Mouse (Mus musculus): ENCODE results near the gene Pigx. TPM values are rescaled to one million over a fixed set of nuclear protein-coding genes. Genes with fewer than 3 reads are reported as not detected.
"Not testable (repeated sequence)": the region's sequence is repeated elsewhere in the genome, so short reads cannot be mapped to it uniquely, and the experiment has no call there.

The Pigx gene
- polyA plus RNA-seq, 1 experiment from 2014 or later, result 89.3 TPM

DNA sequence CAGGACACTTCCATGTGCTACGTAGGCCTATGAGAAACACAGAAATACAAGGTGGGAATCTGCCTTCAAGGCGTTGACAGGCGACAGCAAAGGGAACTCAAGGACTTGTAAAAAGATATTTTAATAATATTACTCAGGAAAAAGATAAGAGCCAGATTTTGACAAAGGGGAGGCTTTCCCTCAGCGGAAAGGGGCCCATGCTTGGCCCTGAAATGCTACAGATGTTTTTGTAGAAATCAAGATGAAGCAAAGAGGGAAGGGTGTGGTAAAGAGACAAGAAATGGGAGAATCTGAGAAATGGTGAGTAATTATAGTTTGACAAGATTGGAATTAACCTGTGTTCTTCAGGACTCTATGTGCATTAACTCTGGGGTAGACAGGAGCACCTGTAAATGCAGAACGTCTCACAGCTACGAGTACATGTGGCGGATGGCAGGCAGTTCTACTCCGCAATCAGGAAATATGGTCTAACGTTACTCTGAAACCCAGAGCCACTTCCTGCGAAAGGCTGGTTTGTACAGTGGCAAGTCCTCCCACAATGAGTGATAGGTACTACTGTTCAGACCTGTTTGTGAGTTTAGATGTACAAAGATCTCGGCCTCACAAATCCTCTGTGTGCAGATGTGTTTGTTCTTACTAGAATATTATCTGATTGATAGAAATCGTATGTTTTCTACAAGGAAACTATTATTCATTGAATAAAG lies 8.0 kb upstream of the Pigx start:
- ATAC-seq (ENCODE audit: insufficient number of reproducible peaks, low FRiP score, low TSS enrichment, low read depth), result no peak
- WGBS, result 82% methylated on average over 12 of the region's 12 CpGs

DNA sequence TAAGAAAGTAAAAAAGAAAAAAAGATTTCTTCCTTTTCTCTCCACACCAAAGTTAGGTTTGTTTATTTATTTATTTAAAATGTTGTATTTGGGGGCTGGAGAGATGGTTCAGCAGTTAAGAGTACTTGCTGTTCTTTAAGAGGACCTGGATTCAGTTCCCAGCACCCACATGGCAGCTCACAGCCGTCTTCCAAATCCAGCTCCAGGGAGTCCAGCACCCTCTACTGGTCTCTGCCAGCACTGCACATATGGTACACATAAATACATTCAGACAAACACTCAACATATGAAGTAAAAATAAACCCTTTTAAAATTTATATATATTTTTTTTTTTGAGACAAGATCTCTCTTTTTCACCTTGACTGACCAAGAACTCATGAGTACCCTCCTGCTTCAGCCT lies 6.2 kb upstream of the Pigx start:
- Histone ChIP-seq H3K9me3 (no peaks in the 10 kb centered on the region), H3K27me3 (no peaks in the 10 kb centered on the region), H3K36me3 (peaks cover 58% of the 10 kb centered on the region), H3K9ac (no peak overlapping the region), H3K4me3 (no peak overlapping the region), H3K27ac (no peak overlapping the region), H3K4me2 (no peak overlapping the region), H3K4me1 (no peaks in the 10 kb centered on the region)
- ATAC-seq (ENCODE audit: insufficient number of reproducible peaks, low FRiP score, low TSS enrichment, low read depth), result no peak
- 100% methylated on average over 1 of the region's 1 CpGs for WGBS

More for the DNA sequence above, 8.0 kb upstream of the Pigx start:
- H3K9me3 ChIP-seq, result no peaks in the 10 kb centered on the region
- no peak overlapping the region for H3K4me2 ChIP-seq
- no peak overlapping the region for H3K9ac ChIP-seq
- no peak overlapping the region for H3K27ac ChIP-seq
- H3K27me3 ChIP-seq, result no peaks in the 10 kb centered on the region
- H3K4me3 ChIP-seq, result no peak overlapping the region
- no peaks in the 10 kb centered on the region for H3K4me1 ChIP-seq
- H3K36me3 ChIP-seq, result peaks cover 50% of the 10 kb centered on the region

DNA sequence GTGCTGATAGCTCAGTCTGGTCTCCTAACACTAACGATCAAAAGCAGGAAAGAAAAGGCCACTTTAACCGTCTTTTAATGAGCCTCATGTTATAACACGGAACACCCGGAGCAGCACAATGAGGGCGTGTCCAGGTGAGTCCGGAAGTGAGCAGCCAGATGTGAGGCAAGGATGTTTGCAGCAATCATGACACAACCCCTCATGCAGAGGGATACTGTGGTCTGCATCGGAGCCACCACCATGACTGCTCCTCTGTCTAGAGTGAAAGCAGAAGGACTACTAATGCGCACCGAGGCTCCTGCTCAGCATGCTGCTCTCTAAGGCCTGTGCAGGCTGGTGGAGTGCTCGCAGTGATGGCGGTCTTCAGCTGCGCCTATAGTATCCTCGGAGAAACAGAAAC lies 2.8 kb upstream of the Pigx start:
- WGBS, result 82% methylated on average over 13 of the region's 13 CpGs
- no peak overlapping the region for H3K4me3 ChIP-seq
- H3K36me3 ChIP-seq, result peaks cover 42% of the 10 kb centered on the region
- H3K9me3 ChIP-seq, result no peaks in the 10 kb centered on the region
- H3K27ac ChIP-seq, result no peak overlapping the region
- no peak for ATAC-seq (ENCODE audit: insufficient number of reproducible peaks, low FRiP score, low TSS enrichment, low read depth)
- H3K4me2 ChIP-seq, result no peak overlapping the region
- H3K9ac ChIP-seq, result no peak overlapping the region
- H3K4me1 ChIP-seq, result peaks cover 10% of the 10 kb centered on the region
- no peaks in the 10 kb centered on the region for H3K27me3 ChIP-seq

DNA sequence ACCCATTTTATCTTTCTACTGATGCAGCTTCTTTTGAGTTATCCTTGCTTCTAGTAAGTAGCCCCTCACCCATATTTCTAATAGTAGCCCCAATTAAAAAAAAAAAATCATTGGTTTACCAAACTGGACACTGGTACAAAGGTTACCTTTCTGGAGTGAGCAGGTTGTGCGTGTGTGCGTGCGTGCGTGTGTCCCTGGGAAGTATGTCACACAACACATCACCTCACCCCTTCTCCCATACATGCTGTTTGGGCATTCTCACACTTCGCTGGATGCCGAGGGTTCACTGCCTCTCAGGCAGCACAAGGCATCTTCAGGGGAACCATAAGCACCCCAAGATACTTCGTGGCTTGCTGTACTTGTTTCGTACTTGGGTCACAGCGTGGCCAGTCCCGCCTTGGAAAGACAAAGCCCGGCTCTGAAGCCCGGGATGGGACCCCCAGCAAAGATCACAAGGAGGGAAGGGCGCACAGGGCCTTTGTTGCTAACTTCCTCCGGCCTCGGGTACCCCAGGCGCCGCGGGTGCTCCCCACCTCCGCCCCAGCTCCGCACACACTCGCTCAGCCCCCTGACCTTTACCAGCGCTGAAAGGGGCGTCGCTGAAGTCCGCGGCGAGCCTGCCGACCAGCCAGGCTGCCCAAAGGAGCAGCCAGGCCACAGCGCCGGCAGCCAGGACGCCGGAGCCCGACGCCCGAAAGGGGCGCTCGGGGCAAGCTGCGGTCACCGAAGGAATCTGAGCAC lies 473 bp downstream of the Pigx start:
- peaks cover 29% of the 10 kb centered on the region for H3K36me3 ChIP-seq
- under 1% methylated on average over 39 of the region's 39 CpGs for WGBS
- H3K9me3 ChIP-seq, result no peaks in the 10 kb centered on the region
- H3K27me3 ChIP-seq, result no peaks in the 10 kb centered on the region
- peak overlapping the region; percentile 94 for H3K9ac ChIP-seq
- H3K4me2 ChIP-seq, result peak overlapping the region; percentile 79
- peak; percentile 71 for ATAC-seq (ENCODE audit: insufficient number of reproducible peaks, low FRiP score, low TSS enrichment, low read depth)
- peak overlapping the region; percentile 90 for H3K27ac ChIP-seq
- peaks cover 10% of the 10 kb centered on the region for H3K4me1 ChIP-seq
- peak overlapping the region; percentile 96 for H3K4me3 ChIP-seq

DNA sequence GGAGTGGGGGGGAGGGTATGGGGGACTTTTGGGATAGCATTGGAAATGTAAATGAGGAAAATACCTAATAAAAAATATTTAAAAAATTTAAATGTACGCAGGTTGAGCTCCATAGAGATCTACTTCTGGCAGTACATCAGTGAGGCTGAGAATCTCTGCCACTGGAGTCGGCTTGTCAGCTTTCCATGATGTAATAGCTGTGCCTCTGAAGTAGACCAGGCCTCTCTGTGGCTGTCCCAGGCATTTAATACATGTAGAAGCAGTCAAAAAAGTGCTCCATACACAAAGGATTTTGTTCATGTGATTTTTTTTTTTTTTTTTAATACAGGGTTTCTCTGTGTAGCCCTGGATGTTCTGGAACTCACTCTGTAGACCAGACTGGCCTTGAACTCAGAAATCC lies 1.8 kb downstream of the Pigx start:
- not testable (repeated sequence) for ATAC-seq (ENCODE audit: insufficient number of reproducible peaks, low FRiP score, low TSS enrichment, low read depth); H3K9ac ChIP-seq; H3K4me2 ChIP-seq; H3K27ac ChIP-seq; H3K4me3 ChIP-seq; H3K9me3 ChIP-seq; H3K27me3 ChIP-seq
- Histone ChIP-seq H3K4me1 (peaks cover 10% of the 10 kb centered on the region), H3K36me3 (peaks cover 19% of the 10 kb centered on the region)
- 73% methylated on average over 2 of the region's 2 CpGs for WGBS

DNA sequence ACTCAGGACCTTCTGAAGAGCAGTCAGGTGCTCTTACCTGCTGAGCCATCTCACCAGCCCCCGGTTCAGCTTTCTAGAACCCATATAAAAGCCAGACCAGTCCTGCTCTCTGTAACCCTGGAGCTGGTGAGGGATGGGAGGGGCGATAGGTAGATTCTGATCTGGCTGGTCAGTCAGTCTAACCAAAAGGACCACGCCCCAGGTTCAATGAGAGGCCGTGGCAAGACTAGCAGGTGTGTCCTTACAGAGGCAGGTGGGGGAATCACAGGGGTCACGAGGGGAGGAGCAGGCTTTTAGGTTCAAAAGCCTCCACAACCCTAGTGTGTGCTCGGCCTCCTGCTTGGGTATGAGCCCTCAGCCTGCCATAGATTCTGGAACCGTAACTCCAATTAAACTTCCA lies 8.1 kb downstream of the Pigx start:
- no peak overlapping the region for H3K4me2 ChIP-seq
- 97% methylated on average over 7 of the region's 7 CpGs for WGBS
- H3K27ac ChIP-seq, result no peak overlapping the region
- no peak overlapping the region for H3K9ac ChIP-seq
- H3K4me3 ChIP-seq, result no peak overlapping the region
- no peaks in the 10 kb centered on the region for H3K27me3 ChIP-seq
- no peaks in the 10 kb centered on the region for H3K4me1 ChIP-seq
- peaks cover 48% of the 10 kb centered on the region for H3K36me3 ChIP-seq
- ATAC-seq (ENCODE audit: insufficient number of reproducible peaks, low FRiP score, low TSS enrichment, low read depth), result no peak
- no peaks in the 10 kb centered on the region for H3K9me3 ChIP-seq

DNA sequence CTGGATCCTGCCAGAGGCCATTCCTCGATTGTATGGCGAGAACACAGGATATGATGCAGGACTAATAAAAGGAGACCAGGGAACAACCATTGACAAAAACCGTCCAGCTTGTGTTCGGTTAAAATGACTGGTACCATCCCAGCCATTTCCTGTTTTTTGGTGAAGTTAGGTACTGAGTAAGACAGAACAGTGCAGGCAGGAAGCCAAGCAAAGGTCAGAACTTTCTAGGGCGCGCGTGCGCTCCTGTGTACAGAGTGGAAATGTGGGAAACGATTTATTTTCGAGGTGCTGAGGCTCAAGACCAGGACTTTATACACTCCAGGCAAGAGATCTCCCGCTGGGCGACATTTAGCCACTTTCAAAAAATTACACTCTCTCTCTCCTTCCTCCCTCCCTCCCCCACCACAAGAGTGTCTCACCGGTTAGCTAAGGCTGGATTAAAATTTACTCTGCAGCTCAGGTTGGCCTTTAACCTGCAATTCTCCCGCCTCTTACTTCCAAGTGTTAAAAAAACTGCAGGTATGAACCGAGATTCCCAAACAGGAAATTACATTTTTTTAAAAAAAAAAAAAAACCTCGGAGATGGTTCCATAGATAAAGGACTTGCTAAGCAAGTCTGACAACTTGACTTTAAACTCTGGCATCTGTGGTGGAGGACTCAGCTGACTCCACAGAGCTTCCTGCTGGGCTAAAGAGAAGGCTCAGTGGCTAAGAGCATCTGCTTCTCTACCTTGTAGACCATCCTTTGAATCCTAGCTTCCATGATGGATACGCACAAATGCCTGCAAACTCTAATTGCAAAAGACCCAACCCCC lies 11.7 kb downstream of the Pigx start:
- H3K9ac ChIP-seq, result no peak overlapping the region
- no peaks in the 10 kb centered on the region for H3K27me3 ChIP-seq
- peak overlapping the region; percentile 54 for H3K27ac ChIP-seq
- H3K36me3 ChIP-seq, result peaks cover 67% of the 10 kb centered on the region
- H3K4me1 ChIP-seq, result no peaks in the 10 kb centered on the region
- no peak for ATAC-seq (ENCODE audit: insufficient number of reproducible peaks, low FRiP score, low TSS enrichment, low read depth)
- WGBS, result 61% methylated on average over 17 of the region's 17 CpGs
- H3K4me2 ChIP-seq, result peak overlapping the region; percentile 1; the same call in 1 of the 2 replicates
- no peaks in the 10 kb centered on the region for H3K9me3 ChIP-seq
- no peak overlapping the region for H3K4me3 ChIP-seq

DNA sequence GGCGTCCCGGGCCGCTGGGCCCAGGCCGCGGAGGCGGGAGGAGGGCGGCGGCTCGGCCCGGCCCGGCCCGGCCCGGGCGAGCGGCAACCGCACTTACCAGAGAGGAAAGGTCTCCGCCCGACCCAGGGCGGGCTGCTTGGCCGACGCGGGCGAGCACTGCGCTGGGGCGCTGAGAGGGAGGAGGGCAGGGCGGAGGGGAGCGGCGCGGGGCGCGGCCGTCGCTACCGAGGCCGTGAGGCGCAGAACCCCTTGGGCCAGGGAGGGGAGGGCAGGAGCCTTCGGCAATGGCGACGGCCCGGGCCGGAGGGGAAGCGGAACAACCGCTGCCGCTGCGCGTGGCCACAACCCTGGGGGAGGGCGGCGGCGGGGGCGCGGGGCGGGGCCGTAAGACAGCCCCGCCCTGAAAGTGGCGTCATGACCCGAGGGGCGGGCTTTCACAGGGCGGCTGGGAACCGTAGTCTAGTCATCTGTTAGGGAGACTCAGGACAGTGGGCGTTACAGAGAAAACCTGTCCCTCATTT lies 20.5 kb downstream of the Pigx start, which contains the start of gene Pak2:
TSS of gene Pak2 (minus strand) at position 352 of the 521 bp plus-strand sequence.
- peak; percentile 95 for ATAC-seq (ENCODE audit: insufficient number of reproducible peaks, low FRiP score, low TSS enrichment, low read depth)
- under 1% methylated on average over 38 of the region's 60 CpGs for WGBS

DNA sequence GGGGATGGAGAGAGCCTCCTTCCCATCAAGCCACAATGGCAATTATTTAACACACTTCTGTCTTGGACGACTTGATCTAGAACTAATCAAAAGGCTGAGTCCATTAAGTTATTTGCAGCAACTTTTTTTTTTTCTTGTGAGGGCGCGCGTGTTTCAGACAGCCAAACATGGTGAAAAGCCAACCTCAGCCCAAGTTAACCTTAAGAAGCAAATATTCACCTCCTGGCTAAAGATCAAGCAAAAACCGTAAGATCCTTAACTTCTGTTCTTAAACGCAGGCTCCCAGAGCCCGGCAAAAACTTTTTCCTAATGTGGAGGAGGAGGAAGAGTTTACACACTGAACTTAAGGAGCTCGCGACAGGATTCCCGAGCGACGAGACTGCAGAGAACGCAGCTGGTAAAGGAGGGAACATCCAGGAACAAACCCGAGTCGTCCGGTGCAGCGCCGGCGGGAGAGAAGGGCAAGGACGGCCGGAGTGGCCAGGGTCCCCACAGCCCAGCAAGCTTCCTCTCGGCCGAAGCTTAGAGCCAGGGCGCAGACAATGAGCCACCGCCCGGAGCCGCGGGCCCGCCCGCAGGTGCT lies 21.0 kb downstream of the Pigx start:
- Histone ChIP-seq H3K27me3 (no peaks in the 10 kb centered on the region), H3K4me1 (peaks cover 14% of the 10 kb centered on the region), H3K9me3 (no peaks in the 10 kb centered on the region), H3K4me2 (peak overlapping the region; percentile 51), H3K9ac (peak overlapping the region; percentile 99), H3K27ac (peak overlapping the region; percentile 95), H3K36me3 (0 out of 2 replicates have a peak, but pooled peaks cover 6% of the 10 kb centered on the region), H3K4me3 (peak overlapping the region; percentile 97)
- ATAC-seq (ENCODE audit: insufficient number of reproducible peaks, low FRiP score, low TSS enrichment, low read depth), result no peak; the same call in 1 of the 2 replicates
- WGBS, result 0% methylated on average over 29 of the region's 30 CpGs

More for the DNA sequence above, 20.5 kb downstream of the Pigx start, which contains the start of gene Pak2:
- Histone ChIP-seq H3K27ac (peak within 1 kb of the TSS; percentile 95), H3K4me1 (peaks cover 14% of the 10 kb centered on the region), H3K4me2 (peak within 1 kb of the TSS; percentile 51), H3K36me3 (0 out of 2 replicates have a peak, but pooled peaks cover 8% of the 10 kb centered on the region), H3K9me3 (no peaks in the 10 kb centered on the region), H3K9ac (peak within 1 kb of the TSS; percentile 99), H3K4me3 (peak within 1 kb of the TSS; percentile 97), H3K27me3 (no peaks in the 10 kb centered on the region)

DNA sequence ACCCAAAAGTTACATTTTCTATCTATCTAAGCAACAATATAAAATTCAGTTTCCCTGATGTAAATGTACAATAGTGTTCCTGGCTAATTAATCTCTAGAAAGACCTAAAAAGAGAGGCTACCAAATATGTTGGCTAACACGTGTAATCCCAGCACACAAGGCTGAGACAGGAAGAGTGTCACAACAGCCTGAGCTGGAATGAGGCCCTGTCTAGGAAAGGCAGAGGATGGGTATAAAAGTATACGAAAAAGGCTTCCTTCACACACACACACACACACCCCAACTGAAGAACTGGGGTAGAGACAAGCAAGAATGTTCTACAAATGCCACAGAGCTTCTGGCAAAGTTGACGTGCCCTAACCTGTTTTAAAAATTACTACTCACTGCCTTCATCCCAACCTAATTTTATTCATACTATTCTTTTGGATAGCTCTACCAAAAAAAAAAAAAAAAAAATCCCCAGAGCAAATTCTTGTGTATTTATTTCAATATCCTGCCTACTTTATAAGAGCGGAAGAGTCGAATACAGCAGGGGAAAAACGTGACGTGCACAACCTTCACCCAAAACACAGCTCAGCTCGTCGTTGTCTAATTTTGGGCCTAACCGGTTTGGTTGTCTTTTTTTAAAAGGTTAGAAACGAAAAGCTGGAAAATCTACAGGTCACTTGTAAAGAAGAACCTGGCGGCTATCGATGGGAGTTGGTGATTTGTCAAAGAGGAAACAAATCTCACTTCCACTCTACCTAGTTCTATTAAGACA lies 21.7 kb downstream of the Pigx start:
- WGBS, result 3% methylated on average over 13 of the region's 13 CpGs
- Histone ChIP-seq H3K4me3 (peak overlapping the region; percentile 97), H3K4me1 (peaks cover 14% of the 10 kb centered on the region), H3K27ac (peak overlapping the region; percentile 95), H3K9me3 (no peaks in the 10 kb centered on the region), H3K27me3 (no peaks in the 10 kb centered on the region), H3K36me3 (0 out of 2 replicates have a peak, but pooled peaks cover 3% of the 10 kb centered on the region), H3K9ac (peak overlapping the region; percentile 99), H3K4me2 (peak overlapping the region; percentile 51)
- ATAC-seq (ENCODE audit: insufficient number of reproducible peaks, low FRiP score, low TSS enrichment, low read depth), result no peak

Data from limb, embryonic 15.5 days (tissue).